Mouse (Mus musculus) left cerebral cortex, adult 2 months (tissue): Measurements from ENCODE around the gene Slc27a3. TPM values are rescaled to one million over a fixed set of nuclear protein-coding genes. Genes with fewer than 3 reads are reported as not detected.

Source experiments
- DNase-seq, 2 experiments: peaks; one replicate each; pipeline ENCODE4 v3.0.0; 2021 to 2022; ENCODE audit warnings: low spot score in 2 of 2, mixed read lengths in 1 of 2; ENCODE audit errors: extremely low spot score in 1 of 2
- H3K27ac ChIP-seq: fragments of 200-600 bp; 2 replicates; pipeline ENCODE4 v1.8.1; 2022
- H3K4me3 ChIP-seq: fragments of 200-600 bp; 2 replicates; pipeline ENCODE4 v1.8.1; 2022
- CTCF ChIP-seq: fragments of 200-600 bp; IDR thresholded peaks from 2 replicates; pipeline ENCODE4 v1.8.1; 2022; ENCODE audit warnings: antibody characterized with exemption, mild to moderate bottlenecking, moderate library complexity
- intact Hi-C: fragments of 180-260 bp; cut with DNase I; formaldehyde crosslinking; loops from one replicate; pipeline ENCODE4 v1.15.1; 2025
- total RNA-seq, 2 experiments: library from RNA; stranded (reverse); gene quantifications; 2 replicates each; pipeline ENCODE4 v1.2.3; 2021

The Slc27a3 gene
- total RNA-seq, 2 experiments from 2014 or later, result 8.1 to 8.3 TPM

- Histone ChIP-seq H3K4me3 (no peak overlapping the region), H3K27ac (no peak overlapping the region)
- DNase-seq, result no peak
- TF ChIP-seq CTCF, result no peak
- intact Hi-C loops, result no loop called here
These were observed 31.0 kb upstream of the Slc27a3 start for GRCm38 (mm10) chr3:90420696-90421095.

- no peak for TF ChIP-seq CTCF
- no peak for DNase-seq
- intact Hi-C loops, result loop anchor here (5.0 kb wide), 2 partner anchors 239 to 294 kb away; partner anchors contain the start of gene S100a7a
These were observed 23.3 kb upstream of the Slc27a3 start for GRCm38 (mm10) chr3:90413011-90413396.

GRCm38 (mm10) chr3:90412312-90413010 lies 22.7 kb upstream of the Slc27a3 start:
- Histone ChIP-seq H3K27ac (no peak overlapping the region), H3K4me3 (no peak overlapping the region)
- DNase-seq, result peak; percentile 58 to 75
- TF ChIP-seq CTCF, result peak; percentile 98
- intact Hi-C loops, result loop anchor here (1.0 to 5.0 kb wide), 3 partner anchors 54 to 295 kb away; partner anchors contain the start of gene S100a7a

More at GRCm38 (mm10) chr3:90413011-90413396, 23.3 kb upstream of the Slc27a3 start:
- H3K27ac ChIP-seq, result no peak overlapping the region
- H3K4me3 ChIP-seq, result no peak overlapping the region

- no peak overlapping the region for H3K27ac ChIP-seq
- intact Hi-C loops, result no loop called here
- TF ChIP-seq CTCF, result no peak
- no peak for DNase-seq
- H3K4me3 ChIP-seq, result no peak overlapping the region
These were observed 19.0 kb upstream of the Slc27a3 start for GRCm38 (mm10) chr3:90408721-90409120.

- no peak for TF ChIP-seq CTCF
These were observed 16.7 kb upstream of the Slc27a3 start for GRCm38 (mm10) chr3:90406414-90406813.

GRCm38 (mm10) chr3:90404609-90405008 lies 14.9 kb upstream of the Slc27a3 start:
- H3K27ac ChIP-seq, result no peak overlapping the region
- intact Hi-C loops, result no loop called here
- no peak overlapping the region for H3K4me3 ChIP-seq
- DNase-seq, result no peak
- no peak for TF ChIP-seq CTCF

More at GRCm38 (mm10) chr3:90406414-90406813, 16.7 kb upstream of the Slc27a3 start:
- Histone ChIP-seq H3K27ac (no peak overlapping the region), H3K4me3 (no peak overlapping the region)
- intact Hi-C loops, result no loop called here
- DNase-seq, result no peak

GRCm38 (mm10) chr3:90404121-90404520 lies 14.4 kb upstream of the Slc27a3 start:
- intact Hi-C loops, result no loop called here
- no peak for TF ChIP-seq CTCF

GRCm38 (mm10) chr3:90400993-90401392 lies 11.3 kb upstream of the Slc27a3 start:
- DNase-seq, result no peak
- Histone ChIP-seq H3K4me3 (no peak overlapping the region), H3K27ac (no peak overlapping the region)
- intact Hi-C loops, result no loop called here
- no peak for TF ChIP-seq CTCF

More at GRCm38 (mm10) chr3:90404121-90404520, 14.4 kb upstream of the Slc27a3 start:
- no peak for DNase-seq
- Histone ChIP-seq H3K27ac (no peak overlapping the region), H3K4me3 (no peak overlapping the region)

- no peak for TF ChIP-seq CTCF
- intact Hi-C loops, result no loop called here
- H3K4me3 ChIP-seq, result no peak overlapping the region
- H3K27ac ChIP-seq, result no peak overlapping the region
- DNase-seq, result no peak
These were observed 5.9 kb upstream of the Slc27a3 start for GRCm38 (mm10) chr3:90395629-90396028.

GRCm38 (mm10) chr3:90392661-90393060 lies 2.9 kb upstream of the Slc27a3 start:
- TF ChIP-seq CTCF, result no peak
- H3K27ac ChIP-seq, result no peak overlapping the region
- intact Hi-C loops, result no loop called here
- no peak overlapping the region for H3K4me3 ChIP-seq
- no peak for DNase-seq

GRCm38 (mm10) chr3:90391941-90392340 lies 2.2 kb upstream of the Slc27a3 start:
- no peak for DNase-seq
- no peak for TF ChIP-seq CTCF
- Histone ChIP-seq H3K4me3 (no peak overlapping the region), H3K27ac (no peak overlapping the region; the same call in 1 of the 2 replicates)
- intact Hi-C loops, result no loop called here

- TF ChIP-seq CTCF, result no peak
- H3K4me3 ChIP-seq, result no peak overlapping the region
- intact Hi-C loops, result no loop called here
- H3K27ac ChIP-seq, result no peak overlapping the region
- no peak for DNase-seq
These were observed 1.3 kb upstream of the Slc27a3 start for GRCm38 (mm10) chr3:90391004-90391403.
